Mouse (Mus musculus) myocyte (in vitro differentiated cells): ENCODE measurements at regions not wholly inside any gene's neighbourhood (a gene's known extent, or its start where the extent isn't known, plus 50 kb on each side); places are given as distances from the start of the nearest gene placed in this dataset.

Experiments
- H3K27me3 ChIP-seq: one replicate; pipeline ENCODE4 v1.6.1; 2011; ENCODE audit not compliant: control insufficient read depth, insufficient read depth, insufficient read length
- H3K36me3 ChIP-seq: one replicate; pipeline ENCODE4 v1.6.1; 2011; ENCODE audit not compliant: control insufficient read depth, insufficient read depth
- H3K4me2 ChIP-seq: one replicate; pipeline ENCODE4 v1.6.1; 2011; ENCODE audit warnings: low read depth, control low read depth
- H3K4me3 ChIP-seq: one replicate; pipeline ENCODE4 v1.5.1; 2011; ENCODE audit warnings: mild to moderate bottlenecking, control low read depth, moderate library complexity
- H3K79me2 ChIP-seq: one replicate; pipeline ENCODE4 v1.6.1; 2011; ENCODE audit not compliant: control insufficient read depth, insufficient read depth
- H3ac ChIP-seq: one replicate; pipeline ENCODE4 v1.6.1; 2011; ENCODE audit not compliant: control insufficient read depth, insufficient read length
- CEBPB ChIP-seq: IDR thresholded peaks from 2 replicates; pipeline ENCODE4 v1.6.1; 2011; ENCODE audit warnings: mild to moderate bottlenecking, moderate library complexity; ENCODE audit not compliant: poor library complexity, insufficient read depth, severe bottlenecking
- E2F4 ChIP-seq: IDR thresholded peaks from one replicate; pipeline ENCODE4 v1.6.1; 2011; ENCODE audit warnings: mild to moderate bottlenecking, control low read depth, moderate library complexity; ENCODE audit not compliant: insufficient read depth
- MAX ChIP-seq: IDR thresholded peaks from one replicate; pipeline ENCODE4 v1.6.1; 2011; ENCODE audit warnings: low read depth, mild to moderate bottlenecking, control low read depth
- MYOD1 ChIP-seq, 3 experiments: IDR thresholded peaks; one replicate each; pipeline ENCODE4 v1.6.1; 2011; ENCODE audit warnings: control low read depth in 2 of 3, low read depth in 2 of 3, mild to moderate bottlenecking in 2 of 3, moderate library complexity in 1 of 3; ENCODE audit not compliant: insufficient read length in 2 of 3, control insufficient read depth in 1 of 3
- MYOG ChIP-seq, 3 experiments: IDR thresholded peaks; one replicate each; pipeline ENCODE4 v1.6.1; 2011; ENCODE audit warnings: control low read depth in 2 of 3, low read depth in 2 of 3, mild to moderate bottlenecking in 2 of 3; ENCODE audit not compliant: insufficient read length in 2 of 3, control insufficient read depth in 1 of 3, insufficient read depth in 1 of 3
- POLR2A ChIP-seq: IDR thresholded peaks from one replicate; pipeline ENCODE4 v1.6.1; 2011; ENCODE audit warnings: low read depth, mild to moderate bottlenecking, control low read depth, moderate library complexity; ENCODE audit not compliant: insufficient read length
- POLR2AphosphoS2 ChIP-seq: IDR thresholded peaks from one replicate; pipeline ENCODE4 v1.6.1; 2011; ENCODE audit warnings: low read depth, control low read depth; ENCODE audit not compliant: insufficient read length
- REST ChIP-seq: IDR thresholded peaks from one replicate; pipeline ENCODE4 v1.6.1; 2011; ENCODE audit warnings: mild to moderate bottlenecking, control low read depth, moderate library complexity; ENCODE audit not compliant: insufficient read depth, insufficient read length
- SRF ChIP-seq: IDR thresholded peaks from one replicate; pipeline ENCODE4 v1.6.1; 2011; ENCODE audit warnings: low read depth; ENCODE audit not compliant: control insufficient read depth, insufficient read length
- TCF12 ChIP-seq: IDR thresholded peaks from one replicate; pipeline ENCODE4 v1.6.1; 2011; ENCODE audit warnings: mild to moderate bottlenecking, control low read depth; ENCODE audit not compliant: poor library complexity, insufficient read depth, severe bottlenecking
- TCF3 ChIP-seq: IDR thresholded peaks from one replicate; pipeline ENCODE4 v1.6.1; 2011; ENCODE audit warnings: low read depth, control low read depth; ENCODE audit not compliant: insufficient read length
- USF1 ChIP-seq: IDR thresholded peaks from one replicate; pipeline ENCODE4 v1.6.1; 2011; ENCODE audit warnings: low read depth, mild to moderate bottlenecking, control low read depth, moderate library complexity

GRCm38 (mm10) chr11:91065365-91065764 is 377.2 kb upstream of the Tom1l1 start:
- Histone ChIP-seq H3K79me2 (no peaks in the 10 kb centered on the region), H3ac (no peak overlapping the region), H3K27me3 (no peaks in the 10 kb centered on the region), H3K4me3 (no peak overlapping the region), H3K4me2 (peak overlapping the region; percentile 66), H3K36me3 (no peaks in the 10 kb centered on the region)
- TF ChIP-seq MYOG (IDR thresholded peaks at IDR 0.05; ENCODE audit: control insufficient read depth in 1 of 3, insufficient read depth in 1 of 3, insufficient read length in 2 of 3, low read depth in 2 of 3) (no peak), E2F4 (no peak)

GRCm38 (mm10) chr11:91056966-91057597 is 368.9 kb upstream of the Tom1l1 start:
- Histone ChIP-seq H3ac (no peak overlapping the region), H3K4me2 (no peak overlapping the region), H3K4me3 (no peak overlapping the region), H3K36me3 (no peaks in the 10 kb centered on the region), H3K27me3 (no peaks in the 10 kb centered on the region), H3K79me2 (no peaks in the 10 kb centered on the region)
- TF ChIP-seq MYOG (IDR thresholded peaks at IDR 0.05; ENCODE audit: control insufficient read depth in 1 of 3, insufficient read depth in 1 of 3, insufficient read length in 2 of 3, low read depth in 2 of 3) (no peak), MYOD1 (IDR thresholded peaks at IDR 0.05; ENCODE audit: control insufficient read depth in 1 of 3, insufficient read length in 2 of 3, low read depth in 2 of 3) (no peak), POLR2AphosphoS2 (no peak), TCF12 (no peak), SRF (no peak)

GRCm38 (mm10) chr11:91053321-91053720 is 365.2 kb upstream of the Tom1l1 start:
- H3K4me2 ChIP-seq, result no peak overlapping the region
- no peak overlapping the region for H3K4me3 ChIP-seq
- no peak overlapping the region for H3ac ChIP-seq
- no peaks in the 10 kb centered on the region for H3K79me2 ChIP-seq
- H3K36me3 ChIP-seq, result no peaks in the 10 kb centered on the region
- TF ChIP-seq MYOD1 (IDR thresholded peaks at IDR 0.05; ENCODE audit: control insufficient read depth in 1 of 3, insufficient read length in 2 of 3, low read depth in 2 of 3), result no peak
- TF ChIP-seq TCF3, result no peak
- TF ChIP-seq MAX, result no peak
- no peak for TF ChIP-seq POLR2A
- TF ChIP-seq MYOG (IDR thresholded peaks at IDR 0.05; ENCODE audit: control insufficient read depth in 1 of 3, insufficient read depth in 1 of 3, insufficient read length in 2 of 3, low read depth in 2 of 3), result no peak
- no peak for TF ChIP-seq E2F4
- TF ChIP-seq USF1, result no peak
- no peak for TF ChIP-seq SRF
- TF ChIP-seq CEBPB, result no peak
- no peak for TF ChIP-seq TCF12
- no peak for TF ChIP-seq POLR2AphosphoS2
- TF ChIP-seq REST, result no peak
- no peaks in the 10 kb centered on the region for H3K27me3 ChIP-seq

DNA sequence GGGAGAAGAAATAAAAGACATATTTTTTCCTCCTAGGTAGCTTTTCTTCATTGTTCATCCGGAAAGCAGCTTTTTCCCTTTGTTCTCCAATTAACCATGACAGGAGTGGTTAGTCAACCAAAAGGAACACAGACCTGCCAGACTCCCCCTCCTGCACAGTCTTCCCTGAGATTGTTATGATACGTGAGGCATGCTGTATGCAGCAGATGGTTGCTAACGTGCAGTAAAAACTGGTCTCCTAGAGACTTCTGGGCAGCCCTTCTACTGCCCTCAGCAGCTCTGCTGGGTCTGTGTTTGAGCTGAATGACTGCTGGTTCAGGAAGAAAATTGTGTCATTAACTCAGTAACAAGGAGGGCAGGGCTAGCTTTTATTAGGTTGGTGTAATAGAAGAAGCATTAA is 363.5 kb upstream of the Tom1l1 start:
- H3K27me3 ChIP-seq, result no peaks in the 10 kb centered on the region
- no peak overlapping the region for H3K4me2 ChIP-seq
- H3ac ChIP-seq, result no peak overlapping the region
- TF ChIP-seq POLR2AphosphoS2, result no peak
- TF ChIP-seq E2F4, result no peak
- TF ChIP-seq TCF3, result no peak
- no peak for TF ChIP-seq MYOD1 (IDR thresholded peaks at IDR 0.05; ENCODE audit: control insufficient read depth in 1 of 3, insufficient read length in 2 of 3, low read depth in 2 of 3)
- TF ChIP-seq POLR2A, result no peak
- TF ChIP-seq MAX, result no peak
- no peak for TF ChIP-seq USF1
- no peak for TF ChIP-seq CEBPB
- no peak for TF ChIP-seq MYOG (IDR thresholded peaks at IDR 0.05; ENCODE audit: control insufficient read depth in 1 of 3, insufficient read depth in 1 of 3, insufficient read length in 2 of 3, low read depth in 2 of 3)
- no peak for TF ChIP-seq REST
- no peak for TF ChIP-seq TCF12
- TF ChIP-seq SRF, result no peak
- H3K4me3 ChIP-seq, result no peak overlapping the region
- H3K36me3 ChIP-seq, result no peaks in the 10 kb centered on the region
- no peaks in the 10 kb centered on the region for H3K79me2 ChIP-seq

GRCm38 (mm10) chr11:91041486-91041885 is 353.3 kb upstream of the Tom1l1 start:
- no peaks in the 10 kb centered on the region for H3K36me3 ChIP-seq
- no peak overlapping the region for H3K4me3 ChIP-seq
- H3ac ChIP-seq, result no peak overlapping the region
- TF ChIP-seq REST, result no peak
- TF ChIP-seq E2F4, result no peak
- no peak for TF ChIP-seq TCF12
- no peak for TF ChIP-seq MYOD1 (IDR thresholded peaks at IDR 0.05; ENCODE audit: control insufficient read depth in 1 of 3, insufficient read length in 2 of 3, low read depth in 2 of 3)
- no peak for TF ChIP-seq POLR2AphosphoS2
- no peak for TF ChIP-seq CEBPB
- H3K4me2 ChIP-seq, result no peak overlapping the region
- H3K27me3 ChIP-seq, result no peaks in the 10 kb centered on the region
- no peaks in the 10 kb centered on the region for H3K79me2 ChIP-seq
